Mouse (Mus musculus): ENCODE results near the gene Tmed6. TPM values are rescaled to one million over a fixed set of nuclear protein-coding genes. Genes with fewer than 3 reads are reported as not detected.

The Tmed6 gene
- polyA plus RNA-seq, 1 experiment from 2014 or later = not detected

Small RNA genes within 50 kb of the gene (microRNA-seq; reads per million reads assigned to microRNA genes)
- 2.2 reads per million, percentile 27 among the genes with 10 or more reads in this experiment for gene Mir7075 (ENCODE audit: borderline number of aligned reads)

Other genes starting within 250 kb of the Tmed6 start
- gene Has3, start 195.4 kb downstream of the Tmed6 start, polyA plus RNA-seq (2014; fragmentation: Nextera tagmentation; extraction: Ambion mirVana) = 0.08 and 0.17 TPM in 2 replicates
- gene Utp4, start 172.0 kb downstream of the Tmed6 start, polyA plus RNA-seq (2014; fragmentation: Nextera tagmentation; extraction: Ambion mirVana) = 53.9 and 56.9 TPM in 2 replicates
- gene Sntb2, start 129.9 kb downstream of the Tmed6 start, polyA plus RNA-seq (2014; fragmentation: Nextera tagmentation; extraction: Ambion mirVana) = 6.0 and 8.0 TPM in 2 replicates
- gene Vps4a, start 34.4 kb downstream of the Tmed6 start, polyA plus RNA-seq (2014; fragmentation: Nextera tagmentation; extraction: Ambion mirVana) = 48.5 and 59.8 TPM in 2 replicates
- gene Pdf, start 17.0 kb downstream of the Tmed6 start, polyA plus RNA-seq (2014; fragmentation: Nextera tagmentation; extraction: Ambion mirVana) = 40.7 and 42.6 TPM in 2 replicates
- gene Cog8, start 9.0 kb downstream of the Tmed6 start, polyA plus RNA-seq (2014; fragmentation: Nextera tagmentation; extraction: Ambion mirVana) = 31.5 and 31.9 TPM in 2 replicates
- gene Nip7, start 8.8 kb downstream of the Tmed6 start, polyA plus RNA-seq (2014; fragmentation: Nextera tagmentation; extraction: Ambion mirVana) = 66.9 and 71.9 TPM in 2 replicates
- 7.5 and 10.9 TPM in 2 replicates for gene Terf2, start 30.9 kb upstream of the Tmed6 start, polyA plus RNA-seq (2014; fragmentation: Nextera tagmentation; extraction: Ambion mirVana)
- 87.0 and 93.6 TPM in 2 replicates for gene Cyb5b, start 85.0 kb upstream of the Tmed6 start, polyA plus RNA-seq (2014; fragmentation: Nextera tagmentation; extraction: Ambion mirVana)
- 11.2 and 12.2 TPM in 2 replicates for gene Nfat5, start 227.8 kb upstream of the Tmed6 start, polyA plus RNA-seq (2014; fragmentation: Nextera tagmentation; extraction: Ambion mirVana)

All from heart, embryonic 11.5 days (tissue).